Mouse (Mus musculus) forebrain, embryonic 16.5 days (tissue): ENCODE data around the gene Epha6. TPM values are rescaled to one million over a fixed set of nuclear protein-coding genes. Genes with fewer than 3 reads are reported as not detected.
A peak's percentile ranks its signal among the peaks of the same experiment; 100 is the strongest.

ENCODE experiments used
- ATAC-seq: fragments of 200-750 bp; cut with Nextera tagmentation; 2 replicates; pipeline ENCODE4 v1.8.0; 2017; ENCODE audit warnings: mild to moderate bottlenecking, moderate library complexity
- H3K27ac ChIP-seq: fragments of 300-500 bp; sonication (generic); 2 replicates; pipeline ENCODE4 v1.5.1; 2014; ENCODE audit warnings: low read length, control low read depth
- H3K27me3 ChIP-seq: fragments of 300-500 bp; sonication (generic); replicated peaks from 2 replicates; pipeline ENCODE4 v1.6.1; 2014; ENCODE audit warnings: low read length; ENCODE audit not compliant: control insufficient read depth, insufficient read depth
- H3K36me3 ChIP-seq: fragments of 300-500 bp; sonication (generic); 2 replicates; pipeline ENCODE4 v1.6.1; 2014; ENCODE audit not compliant: control insufficient read depth, insufficient read depth
- H3K4me1 ChIP-seq: fragments of 300-500 bp; sonication (generic); replicated peaks from 2 replicates; pipeline ENCODE4 v1.6.1; 2014; ENCODE audit warnings: low read length; ENCODE audit not compliant: control insufficient read depth, insufficient read depth
- H3K4me2 ChIP-seq: fragments of 300-500 bp; sonication (generic); 2 replicates; pipeline ENCODE4 v1.6.1; 2014; ENCODE audit warnings: mild to moderate bottlenecking, low read length, control low read depth
- H3K4me3 ChIP-seq: fragments of 300-500 bp; sonication (generic); replicated peaks from 2 replicates; pipeline ENCODE4 v1.5.1; 2014; ENCODE audit warnings: mild to moderate bottlenecking, low read length, control low read depth
- H3K9ac ChIP-seq: fragments of 300-500 bp; sonication (generic); replicated peaks from 2 replicates; pipeline ENCODE4 v1.6.1; 2014; ENCODE audit warnings: low read depth, low read length, control low read depth
- H3K9me3 ChIP-seq: fragments of 300-500 bp; sonication (generic); 2 replicates; pipeline ENCODE4 v1.6.1; 2016; ENCODE audit warnings: low read length; ENCODE audit not compliant: control insufficient read depth
- WGBS: fragments of 180-500 bp; shearing (Covaris S2); extraction: QIAGEN DNeasy Blood & Tissue Kit; methylation state at CpG from one replicate; pipeline ENCODE4 v1.1.7; 2014; 5-methylcytosine and 5-hydroxymethylcytosine counted together
- polyA plus RNA-seq: library from polyadenylated mRNA; unstranded; fragments of >200 nt; fragmentation: Nextera tagmentation; extraction: Ambion mirVana; gene quantifications from 2 replicates; pipeline ENCODE4 v1.2.1, GENCODE M21; 2015

Gene Epha6
- polyA plus RNA-seq, 1 experiment from 2014 or later: 5.5 TPM

DNA sequence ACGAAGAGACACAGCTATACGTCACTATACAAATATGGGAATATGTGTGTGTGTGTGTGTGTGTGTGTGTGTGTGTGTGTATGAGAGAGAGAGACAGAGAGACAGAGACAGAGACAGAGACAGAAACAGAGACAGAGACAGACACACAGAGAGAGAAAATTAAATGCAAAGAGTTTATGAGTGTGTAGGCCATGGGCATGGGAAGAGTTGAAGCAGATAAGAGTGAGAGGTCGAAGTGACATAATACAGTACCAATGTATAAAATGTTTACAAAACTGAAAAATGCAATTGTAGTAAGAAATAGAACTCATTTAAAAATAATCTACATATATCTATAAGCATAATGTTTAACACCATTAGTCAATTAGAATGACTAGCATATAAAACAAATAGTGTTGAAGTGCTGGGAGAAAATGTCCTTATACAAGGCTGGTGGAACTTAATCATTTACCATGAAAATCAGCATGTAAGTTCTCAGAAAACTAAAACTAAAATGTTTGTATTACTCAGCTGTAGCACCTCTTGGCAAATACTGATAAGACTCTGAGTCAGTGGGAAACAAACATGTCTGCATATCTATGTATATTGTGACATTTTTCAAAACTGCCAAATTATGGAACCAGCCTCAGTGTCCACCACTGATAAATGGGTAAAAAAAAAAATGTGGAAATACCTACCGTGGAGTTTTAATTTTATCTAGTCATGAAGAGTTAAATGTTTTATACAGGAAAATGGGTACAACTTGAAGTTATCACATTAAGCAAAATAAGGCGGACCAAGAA is 371.2 kb downstream of the Epha6 start:
- no peak for ATAC-seq
- no peaks in the 10 kb centered on the region for H3K36me3 ChIP-seq
- 92% methylated on average over 5 of the region's 5 CpGs for WGBS

DNA sequence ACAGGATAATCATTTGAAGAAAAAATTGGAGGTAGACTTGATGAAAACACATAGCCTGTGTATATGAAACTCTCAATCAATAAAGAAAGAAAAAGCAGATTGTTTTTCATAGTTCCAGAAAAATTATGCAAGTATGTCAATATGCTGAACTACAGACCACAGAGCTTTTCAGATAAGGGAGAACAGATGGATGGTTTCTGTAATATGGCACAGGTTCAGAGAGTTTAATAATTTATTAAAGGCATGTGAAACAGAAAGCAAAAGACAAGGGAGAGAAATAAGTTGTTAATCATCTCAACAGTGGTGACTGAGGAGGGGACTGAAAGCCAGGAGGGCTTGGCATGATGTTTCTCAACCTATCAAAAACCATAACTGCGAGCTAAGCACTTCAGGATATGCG is 372.3 kb downstream of the Epha6 start:
- Histone ChIP-seq H3K27me3 (no peaks in the 10 kb centered on the region), H3K4me3 (no peak overlapping the region), H3K36me3 (no peaks in the 10 kb centered on the region), H3K9me3 (no peaks in the 10 kb centered on the region), H3K4me1 (no peaks in the 10 kb centered on the region), H3K4me2 (no peak overlapping the region), H3K9ac (no peak overlapping the region), H3K27ac (no peak overlapping the region)
- WGBS: 71% methylated on average over 2 of the region's 2 CpGs
- ATAC-seq: peak; percentile 74

More for the DNA sequence above, 371.2 kb downstream of the Epha6 start:
- Histone ChIP-seq H3K4me3 (no peak overlapping the region), H3K4me2 (no peak overlapping the region), H3K9ac (no peak overlapping the region), H3K27ac (no peak overlapping the region), H3K9me3 (no peaks in the 10 kb centered on the region), H3K27me3 (no peaks in the 10 kb centered on the region), H3K4me1 (no peaks in the 10 kb centered on the region)

DNA sequence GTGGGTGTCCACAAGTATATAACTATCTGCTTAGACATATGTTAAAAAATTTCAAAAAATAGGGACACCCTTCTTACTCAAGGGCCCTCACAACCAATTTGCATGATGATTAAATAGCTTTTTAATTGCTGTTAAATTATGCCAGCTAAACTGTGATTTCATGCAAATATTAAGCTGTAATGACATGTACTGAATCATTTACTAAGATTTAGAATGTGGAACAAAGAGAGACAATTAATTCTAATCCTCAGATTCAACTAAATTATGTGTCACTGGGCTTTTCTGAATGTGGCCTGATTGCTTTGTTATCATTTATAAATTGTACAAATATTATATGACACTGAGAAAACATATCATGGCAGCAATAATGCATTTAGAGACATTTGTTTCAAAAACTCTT is 396.2 kb downstream of the Epha6 start:
- Histone ChIP-seq H3K27me3 (no peaks in the 10 kb centered on the region), H3K4me2 (no peak overlapping the region), H3K27ac (no peak overlapping the region), H3K4me1 (no peaks in the 10 kb centered on the region), H3K36me3 (no peaks in the 10 kb centered on the region), H3K9me3 (no peaks in the 10 kb centered on the region), H3K4me3 (no peak overlapping the region), H3K9ac (no peak overlapping the region)
- peak; percentile 73 for ATAC-seq

GRCm38 (mm10) chr16:60175580-60175979 is 429.8 kb downstream of the Epha6 start:
- 2% methylated on average over 3 of the region's 3 CpGs for WGBS
- no peak overlapping the region for H3K9ac ChIP-seq

GRCm38 (mm10) chr16:60152439-60152838 is 452.9 kb downstream of the Epha6 start:
- H3K36me3 ChIP-seq: no peaks in the 10 kb centered on the region
- no peak overlapping the region for H3K4me2 ChIP-seq
- ATAC-seq: no peak
- H3K27ac ChIP-seq: no peak overlapping the region
- no peak overlapping the region for H3K9ac ChIP-seq
- no peaks in the 10 kb centered on the region for H3K27me3 ChIP-seq
- H3K4me3 ChIP-seq: no peak overlapping the region
- H3K9me3 ChIP-seq: no peaks in the 10 kb centered on the region
- WGBS: 55% methylated on average over 2 of the region's 2 CpGs
- H3K4me1 ChIP-seq: no peaks in the 10 kb centered on the region

More at GRCm38 (mm10) chr16:60175580-60175979, 429.8 kb downstream of the Epha6 start:
- H3K4me1 ChIP-seq: 0 out of 2 replicates have a peak, but pooled peaks cover 2% of the 10 kb centered on the region
- no peaks in the 10 kb centered on the region for H3K9me3 ChIP-seq
- ATAC-seq: no peak
- no peaks in the 10 kb centered on the region for H3K27me3 ChIP-seq
- no peak overlapping the region for H3K4me2 ChIP-seq
- no peak overlapping the region for H3K4me3 ChIP-seq
- H3K27ac ChIP-seq: no peak overlapping the region
- H3K36me3 ChIP-seq: no peaks in the 10 kb centered on the region

- Histone ChIP-seq H3K27ac (no peak overlapping the region), H3K9ac (no peak overlapping the region), H3K4me1 (no peaks in the 10 kb centered on the region), H3K27me3 (no peaks in the 10 kb centered on the region), H3K36me3 (no peaks in the 10 kb centered on the region), H3K4me2 (no peak overlapping the region), H3K9me3 (no peaks in the 10 kb centered on the region), H3K4me3 (no peak overlapping the region)
- ATAC-seq: peak; percentile 65; the same call in 1 of the 2 replicates
- WGBS: 55% methylated on average over 3 of the region's 3 CpGs
These were observed 461.0 kb downstream of the Epha6 start for GRCm38 (mm10) chr16:60144370-60144769.

GRCm38 (mm10) chr16:60121435-60121834 is 483.9 kb downstream of the Epha6 start:
- Histone ChIP-seq H3K36me3 (no peaks in the 10 kb centered on the region), H3K4me3 (no peak overlapping the region), H3K4me1 (no peaks in the 10 kb centered on the region), H3K27me3 (no peaks in the 10 kb centered on the region), H3K27ac (no peak overlapping the region), H3K9ac (no peak overlapping the region), H3K4me2 (no peak overlapping the region), H3K9me3 (no peaks in the 10 kb centered on the region)
- no peak for ATAC-seq
- 75% methylated on average over 3 of the region's 3 CpGs for WGBS

GRCm38 (mm10) chr16:60102210-60102609 is 503.1 kb downstream of the Epha6 start:
- H3K36me3 ChIP-seq: no peaks in the 10 kb centered on the region
- no peak overlapping the region for H3K9ac ChIP-seq
- H3K27me3 ChIP-seq: no peaks in the 10 kb centered on the region
- no peak overlapping the region for H3K4me3 ChIP-seq
- H3K4me2 ChIP-seq: no peak overlapping the region
- 37% methylated on average over 3 of the region's 3 CpGs for WGBS
- peak; percentile 84 for ATAC-seq
- H3K9me3 ChIP-seq: no peaks in the 10 kb centered on the region
- H3K4me1 ChIP-seq: peaks cover 2% of the 10 kb centered on the region; the same call in 1 of the 2 replicates
- H3K27ac ChIP-seq: no peak overlapping the region

DNA sequence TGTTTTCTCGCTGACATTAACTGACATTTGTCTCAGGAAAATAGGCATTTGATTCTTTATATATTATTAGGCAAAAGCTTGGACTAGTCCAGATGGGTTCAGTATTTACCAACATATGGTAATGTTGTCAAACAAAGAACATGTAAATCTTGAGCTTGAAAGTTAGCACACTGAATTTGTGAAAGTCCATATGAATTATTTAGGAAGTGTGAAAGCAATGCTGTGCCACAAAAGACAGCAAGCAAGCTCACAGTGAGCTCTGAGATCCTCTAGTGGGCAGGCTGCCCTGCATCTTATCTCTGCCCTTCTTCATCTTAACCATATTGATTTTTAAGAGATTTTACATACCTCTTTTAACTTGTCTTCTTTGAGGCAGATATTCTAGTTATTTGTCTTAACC is 510.0 kb downstream of the Epha6 start:
- Histone ChIP-seq H3K27ac (no peak overlapping the region), H3K9ac (no peak overlapping the region), H3K9me3 (no peaks in the 10 kb centered on the region), H3K4me1 (no peaks in the 10 kb centered on the region), H3K36me3 (no peaks in the 10 kb centered on the region), H3K4me2 (no peak overlapping the region), H3K27me3 (no peaks in the 10 kb centered on the region), H3K4me3 (no peak overlapping the region)
- ATAC-seq: peak; percentile 68
- 48% methylated on average over 1 of the region's 1 CpGs for WGBS
